Mouse (Mus musculus): ENCODE data around the gene Ncoa5. TPM values are rescaled to one million over a fixed set of nuclear protein-coding genes. Genes with fewer than 3 reads are reported as not detected.

The Ncoa5 gene
- total RNA-seq (2021), result 10 to 100 TPM; 53.4 to 56.8 TPM
- long read RNA-seq, experiment 1, transcript Ncoa5-201 (8 exons, 3,179 nt), result major isoform, 21 of 50 reads
- long read RNA-seq, experiment 1, transcript Ncoa5-203 (8 exons, 3,117 nt), result minor isoform, 6 of 50 reads
- long read RNA-seq, experiment 1, partial matches to known transcripts, result 7 of 50 reads
- long read RNA-seq, experiment 1, other reads (novel, unspliced or antisense), result 16 of 50 reads
- long read RNA-seq, experiment 2, transcript Ncoa5-203 (8 exons, 3,117 nt), result minor isoform, 6 of 30 reads
- long read RNA-seq, experiment 2, transcript Ncoa5-201 (8 exons, 3,179 nt), result major isoform, 7 of 30 reads
- long read RNA-seq, experiment 2, partial matches to known transcripts, result 8 of 30 reads
- long read RNA-seq, experiment 2, other reads (novel, unspliced or antisense), result 9 of 30 reads

DNA sequence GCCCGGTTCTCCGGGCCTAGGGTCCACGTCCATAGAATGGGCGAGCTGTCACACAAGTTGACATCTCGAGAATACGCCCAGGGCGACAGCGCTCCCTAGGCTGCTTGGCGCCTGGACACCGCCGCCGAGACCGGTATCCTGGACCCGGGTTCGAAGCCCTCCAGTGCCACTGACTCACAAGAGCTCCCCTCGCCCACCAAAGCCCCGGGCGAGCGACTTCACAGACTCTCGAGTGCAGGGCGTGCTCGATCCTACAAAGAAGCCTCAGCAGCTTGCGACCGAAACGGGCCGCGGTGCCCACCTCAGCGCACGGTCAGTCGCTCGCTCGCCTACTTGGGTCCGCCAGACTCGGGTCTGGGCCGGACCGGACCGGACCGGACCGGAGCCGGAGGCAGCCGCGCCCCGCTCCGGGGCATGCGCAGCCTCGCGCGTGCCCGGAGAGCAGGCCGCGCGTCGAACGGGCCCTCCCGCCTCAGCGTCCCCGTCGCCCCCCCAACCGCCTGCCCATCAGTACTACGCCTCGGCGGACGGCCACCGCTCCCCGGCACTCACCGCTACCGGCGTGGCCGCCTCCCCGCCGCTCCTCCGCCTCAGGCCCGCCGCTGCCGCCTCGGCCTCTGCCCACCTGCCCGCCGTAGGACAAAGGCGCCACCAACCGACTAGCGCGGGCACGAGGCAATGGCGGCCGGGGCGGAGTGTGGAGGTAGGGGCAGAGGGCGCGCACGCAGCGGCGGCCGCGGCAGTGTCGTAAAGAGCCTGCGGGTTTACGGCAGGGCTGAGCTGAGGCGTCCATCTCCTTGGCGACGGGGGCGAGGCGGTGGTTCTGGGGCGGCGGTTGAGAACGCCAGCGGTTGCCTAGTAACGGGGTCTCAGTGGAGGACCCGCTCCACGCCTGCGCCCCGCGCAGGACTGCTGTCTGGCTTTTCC lies at the start of gene Ncoa5:
Gene Ncoa5 (minus strand): TSS at position 737 of the 927 bp plus-strand sequence.
- DNase-seq (ENCODE audit: low spot score in 2 of 2), result peak; percentile 98 to 99

GRCm38 (mm10) chr2:165081257-165081656 lies 46.6 kb upstream of the Ncoa5 start:
- no peak for DNase-seq (ENCODE audit: low spot score in 2 of 2)

- no peak for DNase-seq (ENCODE audit: low spot score in 2 of 2)
Observed at GRCm38 (mm10) chr2:165080657-165081056, 46.0 kb upstream of the Ncoa5 start.

DNA sequence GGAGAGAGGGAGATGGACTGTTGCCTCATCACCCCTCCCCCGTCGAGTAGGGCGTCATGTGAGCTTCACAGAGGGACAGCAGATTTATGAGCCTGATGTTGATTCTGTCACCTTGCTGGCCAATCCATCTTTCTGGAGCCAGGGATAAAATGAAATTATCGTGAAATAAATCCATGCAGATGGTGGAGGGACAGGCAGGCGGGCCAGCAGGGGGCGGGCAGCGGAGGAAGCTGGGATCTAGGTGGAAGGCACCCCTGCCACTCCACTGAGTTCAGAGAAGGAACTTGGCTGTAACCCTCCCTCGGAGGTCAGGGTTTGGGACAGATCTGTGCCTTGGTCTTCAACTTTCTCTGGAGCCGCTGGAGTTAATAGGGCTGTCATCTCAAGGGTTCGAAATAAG lies 43.9 kb upstream of the Ncoa5 start:
- DNase-seq (ENCODE audit: low spot score in 2 of 2), result no peak

DNA sequence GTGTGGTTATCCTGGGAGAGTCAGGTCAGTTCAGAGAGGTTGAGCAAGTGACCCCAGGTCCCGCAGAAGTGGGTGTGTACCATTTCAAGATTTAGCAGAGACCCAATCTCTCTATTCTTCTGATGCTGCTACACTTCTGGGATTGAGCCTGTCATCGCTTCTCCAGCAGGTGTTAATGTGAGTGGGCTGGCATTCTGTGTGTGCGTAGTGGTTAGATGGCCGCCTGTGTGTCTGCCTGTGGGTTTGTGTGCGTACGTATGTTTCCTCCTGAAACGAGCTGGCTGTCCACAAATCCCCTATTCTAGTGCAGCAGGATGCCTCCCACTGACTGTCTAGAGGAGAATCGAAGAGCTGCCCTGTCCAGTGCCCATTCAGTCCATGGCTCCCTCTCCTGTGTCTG lies 43.4 kb upstream of the Ncoa5 start:
- DNase-seq (ENCODE audit: low spot score in 2 of 2), result no peak

DNA sequence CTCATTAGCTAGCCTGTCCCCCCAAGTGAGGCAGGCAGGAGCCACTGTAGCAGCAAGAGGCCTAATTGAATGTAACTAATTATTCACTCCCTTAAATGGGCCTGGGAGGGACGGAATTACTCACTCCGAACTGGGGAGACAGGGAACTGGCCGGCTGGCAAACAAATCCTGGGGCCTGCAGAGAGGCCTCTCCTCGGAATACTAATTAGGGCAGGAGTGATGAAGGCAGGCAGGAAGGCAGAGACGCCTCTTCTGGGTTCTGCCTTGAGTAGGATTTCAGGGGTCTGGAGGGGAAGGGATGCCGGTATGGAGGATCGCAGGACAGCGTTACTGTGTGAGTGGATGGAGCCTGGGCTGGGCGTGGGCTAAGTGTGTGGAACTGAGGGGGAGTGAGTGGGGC lies 42.4 kb upstream of the Ncoa5 start:
- no peak for DNase-seq (ENCODE audit: low spot score in 2 of 2)

DNA sequence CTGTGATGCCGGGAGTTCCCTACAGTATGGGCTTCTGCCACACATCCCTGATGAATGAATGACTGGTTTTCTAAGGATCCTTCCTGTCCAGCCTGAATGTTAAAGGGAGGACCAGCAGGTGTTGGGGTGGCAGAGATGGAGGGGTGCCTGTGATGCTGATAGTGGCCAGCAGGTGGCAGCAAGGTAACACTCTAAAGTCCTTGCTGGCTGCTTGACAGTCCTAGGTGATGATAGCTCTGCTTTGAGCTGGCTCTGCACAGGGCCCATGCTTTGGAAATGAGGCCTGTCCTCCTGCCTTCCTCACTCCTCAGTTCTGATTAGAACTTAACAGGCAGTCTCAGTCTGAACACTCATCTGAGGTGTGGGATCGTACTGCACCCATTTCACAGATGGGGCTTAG lies 40.3 kb upstream of the Ncoa5 start:
- peak; percentile 88 to 90 for DNase-seq (ENCODE audit: low spot score in 2 of 2)

GRCm38 (mm10) chr2:165074081-165074884 lies 39.6 kb upstream of the Ncoa5 start:
- peak; percentile 65 to 82 for DNase-seq (ENCODE audit: low spot score in 2 of 2)

GRCm38 (mm10) chr2:165073381-165073781 lies 38.7 kb upstream of the Ncoa5 start:
- DNase-seq (ENCODE audit: low spot score in 2 of 2), result peak in 1 of 2 experiments; percentile 49

GRCm38 (mm10) chr2:165070096-165070816 lies 35.6 kb upstream of the Ncoa5 start:
- DNase-seq (ENCODE audit: low spot score in 2 of 2), result peak; percentile 74 to 76

GRCm38 (mm10) chr2:165068806-165069205 lies 34.1 kb upstream of the Ncoa5 start:
- DNase-seq (ENCODE audit: low spot score in 2 of 2), result no peak

GRCm38 (mm10) chr2:165064489-165064888 lies 29.8 kb upstream of the Ncoa5 start:
- peak; percentile 56 to 65 for DNase-seq (ENCODE audit: low spot score in 2 of 2)

GRCm38 (mm10) chr2:165061638-165062433 lies 27.2 kb upstream of the Ncoa5 start:
- DNase-seq (ENCODE audit: low spot score in 2 of 2), result no peak

DNA sequence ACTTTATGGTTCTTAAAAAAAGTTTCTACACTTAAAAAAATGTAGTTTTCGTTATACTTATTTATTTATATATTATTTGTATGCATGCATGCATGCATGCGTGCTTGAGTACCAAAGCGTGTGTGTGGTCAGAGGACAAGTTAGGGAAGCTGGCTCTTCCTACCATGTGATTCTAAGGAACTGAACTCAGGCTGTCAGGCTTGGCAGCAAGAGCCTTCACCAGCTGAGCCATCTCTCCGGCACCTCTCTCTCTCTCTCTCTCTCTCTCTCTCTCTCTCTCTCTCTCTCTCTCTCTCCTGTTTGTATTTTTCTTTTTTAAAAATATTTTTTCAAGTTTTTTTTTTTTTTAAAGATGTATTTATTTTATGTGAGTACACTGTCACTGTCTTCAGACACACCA lies 25.3 kb upstream of the Ncoa5 start:
- no peak for DNase-seq (ENCODE audit: low spot score in 2 of 2)

DNA sequence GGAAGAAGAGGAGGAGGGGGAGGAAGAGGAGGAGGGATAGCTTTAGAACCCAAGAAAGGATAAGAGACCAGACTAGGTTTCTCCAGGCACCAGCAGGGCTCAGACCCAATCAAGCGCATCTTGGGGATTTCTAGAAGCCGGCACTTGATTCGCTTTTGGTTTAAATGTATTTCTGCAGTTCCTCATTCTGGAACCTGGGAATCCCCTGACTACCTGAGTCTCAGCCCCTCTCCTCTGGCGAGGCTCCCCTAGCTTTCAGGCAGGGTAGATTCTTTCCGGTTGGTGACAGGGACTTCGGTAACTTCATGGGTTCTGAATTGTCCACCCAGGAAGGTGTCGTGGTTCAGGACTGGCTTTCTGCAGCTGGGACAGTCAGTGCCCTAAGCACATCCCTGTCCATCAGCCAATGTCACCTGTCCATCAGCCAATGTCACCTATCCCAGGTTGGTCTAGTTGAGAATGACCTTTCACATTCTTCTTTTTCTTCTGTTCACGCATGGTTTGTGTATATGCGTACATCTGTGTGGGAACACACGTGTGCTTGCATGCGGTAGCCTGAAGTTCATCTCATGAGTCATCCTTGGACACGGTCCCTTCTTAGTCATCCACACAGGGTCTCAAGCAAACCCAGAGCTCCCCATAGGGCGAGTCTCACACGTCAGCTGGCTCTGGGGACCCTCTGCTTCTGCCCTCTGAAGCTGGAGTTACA lies 21.9 kb upstream of the Ncoa5 start:
- DNase-seq (ENCODE audit: low spot score in 2 of 2), result no peak

DNA sequence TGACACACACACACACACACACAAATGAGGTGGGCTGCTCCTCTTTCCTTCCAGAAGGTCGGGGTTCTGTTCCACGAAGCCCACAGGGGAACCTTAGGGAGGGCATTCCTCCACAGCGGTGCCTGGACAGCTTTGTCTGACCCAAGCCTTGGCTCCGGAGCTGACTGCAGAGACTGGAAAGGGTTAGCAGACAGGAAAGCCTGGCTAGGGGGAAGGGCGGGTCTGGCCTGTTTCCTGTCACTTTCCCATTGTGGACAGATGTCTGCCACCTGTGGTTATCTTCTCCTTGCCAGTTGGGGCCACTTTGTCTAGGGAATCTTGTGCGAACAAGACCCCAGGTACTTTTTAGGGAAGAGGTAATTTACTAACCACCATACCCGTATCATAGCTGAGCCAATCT lies 21.2 kb upstream of the Ncoa5 start:
- no peak for DNase-seq (ENCODE audit: low spot score in 2 of 2)

- DNase-seq (ENCODE audit: low spot score in 2 of 2), result no peak
Observed at GRCm38 (mm10) chr2:165054888-165055852, 20.5 kb upstream of the Ncoa5 start, which contains the start of gene Cd40. Cd40 (plus strand) TSS chr2:165055627.

DNA sequence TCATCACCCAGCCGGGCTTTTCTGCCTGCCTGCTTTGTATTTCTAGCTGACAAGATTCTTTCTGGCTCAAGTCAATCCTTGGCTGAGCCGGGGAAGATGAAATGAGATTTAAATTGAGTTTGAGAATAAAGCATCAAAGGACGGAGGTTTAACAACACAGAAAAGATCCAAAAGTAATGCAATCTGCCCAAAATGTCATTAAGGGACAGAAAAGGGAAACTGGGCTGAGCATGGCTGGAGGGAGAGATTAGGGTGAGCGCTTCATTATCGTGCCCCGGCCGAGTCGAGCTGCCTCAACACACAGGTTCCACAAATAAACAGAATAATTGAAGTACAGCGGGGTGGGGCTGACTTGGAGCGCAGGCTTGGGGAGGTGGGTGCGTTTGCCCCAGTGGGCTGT lies 16.9 kb upstream of the Ncoa5 start:
- DNase-seq (ENCODE audit: low spot score in 2 of 2), result no peak
